Mouse (Mus musculus): ENCODE measurements at regions not wholly inside any gene's neighbourhood (a gene's known extent, or its start where the extent isn't known, plus 50 kb on each side); places are given as distances from the start of the nearest gene placed in this dataset.

GRCm38 (mm10) chrX:77443852-77444492 lies 66.8 kb upstream of the Tbl1x start:
- Histone ChIP-seq H3K27me3 (no peaks in the 10 kb centered on the region), H3K9me3 (no peaks in the 10 kb centered on the region), H3K4me3 (no peak overlapping the region), H3K9ac (no peak overlapping the region), H3K27ac (no peak overlapping the region), H3K4me1 (no peaks in the 10 kb centered on the region), H3K36me3 (no peaks in the 10 kb centered on the region), H3K4me2 (no peak overlapping the region)
- no peak for ATAC-seq (ENCODE audit: insufficient number of reproducible peaks, insufficient read depth, low FRiP score, low TSS enrichment, low read depth)
- WGBS: 24% methylated on average over 3 of the region's 3 CpGs

- Histone ChIP-seq H3K27me3 (no peaks in the 10 kb centered on the region), H3K9me3 (no peaks in the 10 kb centered on the region), H3K4me1 (no peaks in the 10 kb centered on the region), H3K27ac (no peak overlapping the region), H3K9ac (no peak overlapping the region), H3K36me3 (no peaks in the 10 kb centered on the region), H3K4me3 (no peak overlapping the region), H3K4me2 (no peak overlapping the region)
- ATAC-seq (ENCODE audit: insufficient number of reproducible peaks, insufficient read depth, low FRiP score, low TSS enrichment, low read depth): no peak
- WGBS: 79% methylated on average over 3 of the region's 3 CpGs
Observed at GRCm38 (mm10) chrX:77446755-77447154, 64.1 kb upstream of the Tbl1x start.

- no peaks in the 10 kb centered on the region for H3K9me3 ChIP-seq
- H3K36me3 ChIP-seq: no peaks in the 10 kb centered on the region
- H3K4me1 ChIP-seq: no peaks in the 10 kb centered on the region
- H3K27ac ChIP-seq: no peak overlapping the region
- WGBS: 85% methylated on average over 1 of the region's 1 CpGs
- ATAC-seq (ENCODE audit: insufficient number of reproducible peaks, insufficient read depth, low FRiP score, low TSS enrichment, low read depth): no peak
- H3K4me3 ChIP-seq: no peak overlapping the region
- no peak overlapping the region for H3K4me2 ChIP-seq
- H3K9ac ChIP-seq: no peak overlapping the region
- no peaks in the 10 kb centered on the region for H3K27me3 ChIP-seq
Observed at GRCm38 (mm10) chrX:77451977-77452675, 58.7 kb upstream of the Tbl1x start.
